Mouse (Mus musculus) right cerebral cortex, postnatal 36 days (tissue): ENCODE data around the gene Nlrp2.

Experiments
- DNase-seq, 2 experiments: peaks; one replicate each; pipeline ENCODE4 v3.0.0; 2022; ENCODE audit warnings: low spot score in 2 of 2, mixed read lengths in 1 of 2

The Nlrp2 gene

DNA sequence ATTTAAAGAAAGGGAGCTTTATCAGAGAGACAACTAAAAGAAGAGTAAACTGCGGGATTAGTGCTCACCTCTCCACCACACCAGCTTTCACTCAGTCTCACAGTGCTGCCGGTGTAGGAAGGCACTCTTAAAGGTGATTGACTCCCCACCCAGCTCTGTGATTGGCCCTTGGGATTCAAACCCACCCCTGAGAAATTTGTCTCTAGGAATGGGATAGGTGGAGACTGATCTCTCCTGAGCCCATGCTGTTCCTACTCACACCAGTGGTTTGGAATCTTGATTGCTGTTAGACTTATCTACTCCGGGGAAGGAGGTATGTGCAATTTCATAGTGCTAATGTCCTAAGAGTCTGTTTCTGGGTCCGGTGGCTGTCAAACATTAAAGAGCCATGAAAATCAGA lies at the start of gene Nlrp2:
Gene Nlrp2 (minus strand): TSS at position 101 of the 400 bp plus-strand sequence.
- no peak for DNase-seq

DNA sequence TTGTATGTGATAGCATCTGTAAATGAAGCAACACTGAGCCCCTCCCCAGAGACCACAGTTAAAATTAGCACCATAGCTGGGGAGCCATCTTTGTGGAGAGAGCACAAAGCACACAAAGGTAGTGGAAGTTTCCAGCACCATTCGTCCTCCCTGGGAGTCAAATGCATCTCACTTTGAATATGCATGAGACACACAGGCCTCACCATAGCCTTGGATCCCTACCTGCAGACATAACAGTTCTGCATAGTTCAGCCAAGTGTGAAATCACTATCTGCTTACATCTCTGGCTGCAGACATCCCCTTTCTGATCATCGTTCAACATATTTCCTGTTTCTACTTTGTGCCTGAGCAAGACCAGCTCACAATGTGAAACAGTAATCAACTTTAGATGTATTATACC lies 15.9 kb upstream of the Nlrp2 start:
- DNase-seq, result no peak

DNA sequence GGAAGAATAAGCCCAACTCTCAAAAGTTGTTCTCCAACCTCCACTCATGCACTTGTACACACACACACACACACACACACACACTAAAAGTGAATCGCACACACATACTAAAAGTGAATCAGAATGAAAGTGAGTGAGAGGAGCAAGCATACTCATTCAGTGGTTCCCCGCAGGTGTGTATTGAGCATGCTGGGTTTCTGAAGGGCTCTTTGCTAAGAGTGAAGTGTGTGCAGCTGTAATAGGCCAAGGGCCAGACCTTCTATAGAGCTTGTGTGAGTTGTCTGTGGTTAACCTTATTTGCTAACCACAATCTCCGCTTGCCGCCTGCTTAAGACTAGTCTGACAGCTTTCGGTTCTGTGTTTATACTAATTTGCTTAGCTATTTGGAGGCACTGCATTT lies 12.8 kb upstream of the Nlrp2 start:
- DNase-seq, result no peak

DNA sequence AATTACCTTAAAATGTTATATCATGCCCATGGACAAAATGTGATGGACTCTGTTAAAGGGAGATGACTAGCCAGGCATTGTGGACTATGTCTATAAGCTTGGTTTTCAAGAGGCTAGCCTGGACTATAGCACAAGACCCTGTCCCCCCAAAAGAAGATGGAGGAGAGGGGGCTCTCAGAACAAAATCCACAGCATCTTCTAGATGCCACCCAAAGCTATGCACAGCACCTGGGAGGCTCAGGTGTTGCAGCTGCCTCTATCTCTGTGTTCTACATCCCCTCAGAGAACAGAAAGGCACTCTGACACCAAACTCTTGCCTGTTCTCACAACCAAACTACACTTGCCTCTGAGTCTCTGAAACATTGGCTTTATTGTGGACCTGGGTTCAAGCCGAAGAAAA lies 598 bp downstream of the Nlrp2 start, which contains the start of gene Gm5065:
Gene Gm5065 (plus strand): TSS at position 301 of the 400 bp plus-strand sequence.
- DNase-seq, result no peak

DNA sequence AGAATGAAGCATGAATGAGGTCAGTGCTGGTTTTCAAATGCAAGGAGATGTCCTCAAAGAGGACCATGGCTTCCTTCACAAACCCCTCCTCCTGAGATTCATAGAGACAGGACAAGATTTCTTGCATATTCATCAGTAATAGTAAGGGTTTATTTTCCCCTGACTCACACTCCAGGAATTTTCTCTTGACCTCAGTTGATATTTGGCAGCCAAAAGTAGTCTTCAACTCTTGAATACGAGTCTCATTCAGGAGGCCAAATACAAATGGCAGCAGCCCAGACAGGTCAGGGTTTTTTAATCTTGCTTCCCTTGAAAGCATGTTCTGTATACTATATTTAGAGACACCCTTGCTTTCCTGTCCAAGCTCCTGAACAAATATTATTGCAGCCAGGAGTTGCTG lies 23.3 kb downstream of the Nlrp2 start:
- DNase-seq, result no peak

DNA sequence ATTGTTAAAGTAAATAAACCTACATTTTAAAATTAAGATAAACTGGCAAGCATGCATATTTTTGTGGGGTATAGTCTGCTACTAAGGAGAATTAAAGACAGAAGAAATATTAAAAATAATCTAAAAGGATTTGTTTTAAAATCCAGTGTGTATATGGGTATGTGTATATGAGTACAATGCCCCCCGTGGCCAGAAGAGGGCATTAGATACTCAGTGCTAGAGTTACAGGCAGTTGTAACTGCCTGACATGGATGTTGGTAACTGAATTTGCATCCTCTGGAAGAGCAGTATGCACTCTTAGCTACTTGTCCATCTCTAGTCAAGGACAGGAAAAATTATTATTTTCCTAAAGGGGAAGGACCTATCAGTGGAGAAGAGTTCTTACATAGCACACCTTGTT lies 62.6 kb downstream of the Nlrp2 start:
- DNase-seq, result no peak

DNA sequence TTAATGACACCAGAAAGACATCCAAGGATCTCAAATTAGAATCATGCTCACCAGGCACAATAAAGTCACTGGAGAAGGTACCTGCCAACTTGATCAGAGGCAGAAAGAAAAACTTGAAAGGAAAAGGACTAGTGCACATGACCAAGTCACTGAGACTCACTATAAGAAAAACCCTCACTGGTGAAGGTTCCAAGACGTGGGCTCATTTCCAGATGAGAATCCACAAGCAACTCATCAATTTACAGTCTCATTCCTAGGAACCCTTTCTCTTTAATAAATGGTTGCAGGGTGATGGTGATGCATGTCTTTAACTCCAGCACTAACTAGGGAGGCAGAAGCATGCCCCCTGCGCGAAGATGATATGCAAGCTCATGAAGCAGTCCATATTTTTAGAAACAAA lies 87.8 kb downstream of the Nlrp2 start:
- DNase-seq, result no peak
